Mouse (Mus musculus) gastrocnemius, postnatal 36 days (tissue): ENCODE measurements around the gene Gm5244. TPM values are rescaled to one million over a fixed set of nuclear protein-coding genes. Genes with fewer than 3 reads are reported as not detected.

Experiments used
- DNase-seq, 2 experiments: peaks; one replicate each; pipeline ENCODE4 v3.0.0; 2022
- intact Hi-C: fragments of 180-260 bp; cut with DNase I; formaldehyde crosslinking; loops from one replicate; pipeline ENCODE4 v1.15.1; 2025
- long read RNA-seq, 2 experiments: library from polyadenylated mRNA; stranded (forward); transcript quantifications; one replicate each; pipeline ENCODE4 v2.0.0; 2021
- total RNA-seq, 2 experiments: library from RNA; stranded (reverse); gene quantifications; 2 replicates each; pipeline ENCODE4 v1.2.3; 2021

Gene Gm5244
- not detected for total RNA-seq
- long read RNA-seq, experiment 1 = 0 reads
- long read RNA-seq, experiment 2 = 0 reads

DNA sequence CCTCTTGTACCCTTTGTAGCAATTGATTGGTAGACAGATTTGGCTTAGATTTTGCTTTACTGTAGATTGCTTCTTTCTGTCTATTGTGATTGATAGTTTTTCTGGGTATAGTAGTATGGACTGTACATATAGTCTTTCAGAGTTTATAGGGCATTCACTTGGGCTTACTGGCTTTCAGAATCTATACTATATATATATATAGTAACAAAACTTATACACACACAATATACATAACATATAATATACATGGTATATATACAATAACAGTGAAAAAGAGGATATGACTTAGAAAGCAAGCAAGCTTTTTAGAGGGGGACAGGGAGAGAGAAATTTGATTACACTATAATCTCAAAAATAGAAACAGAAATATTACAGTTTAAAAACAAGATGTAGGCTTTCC lies at the start of gene Gm5244:
Gene Gm5244 (plus strand): TSS at position 301 of the 400 bp plus-strand sequence.
- no peak for DNase-seq
- intact Hi-C loops = no loop called here

DNA sequence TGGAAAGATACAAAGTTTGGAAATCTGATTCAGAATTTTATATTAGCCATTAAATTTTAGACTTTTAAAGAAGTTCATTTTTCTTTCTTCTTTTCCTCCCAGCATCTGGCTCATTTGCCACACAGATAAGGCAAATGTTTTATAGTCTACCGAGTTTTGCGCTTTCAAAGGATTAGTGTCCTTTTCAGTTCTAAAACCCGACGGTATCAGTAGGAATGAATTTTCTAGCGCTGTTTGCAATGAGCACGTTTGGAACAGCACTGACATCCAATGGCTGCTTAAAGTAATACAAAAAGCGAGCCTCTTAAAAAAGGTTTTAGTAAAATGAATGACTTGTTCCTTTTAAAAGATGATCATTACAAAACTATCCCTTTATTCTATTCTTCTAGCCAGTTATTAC lies 49.4 kb upstream of the Gm5244 start:
- no peak for DNase-seq
- intact Hi-C loops = loop anchor here (2.0 to 10.0 kb wide), 3 partner anchors 74 to 782 kb away; partner anchors contain the start of gene Gm4952

DNA sequence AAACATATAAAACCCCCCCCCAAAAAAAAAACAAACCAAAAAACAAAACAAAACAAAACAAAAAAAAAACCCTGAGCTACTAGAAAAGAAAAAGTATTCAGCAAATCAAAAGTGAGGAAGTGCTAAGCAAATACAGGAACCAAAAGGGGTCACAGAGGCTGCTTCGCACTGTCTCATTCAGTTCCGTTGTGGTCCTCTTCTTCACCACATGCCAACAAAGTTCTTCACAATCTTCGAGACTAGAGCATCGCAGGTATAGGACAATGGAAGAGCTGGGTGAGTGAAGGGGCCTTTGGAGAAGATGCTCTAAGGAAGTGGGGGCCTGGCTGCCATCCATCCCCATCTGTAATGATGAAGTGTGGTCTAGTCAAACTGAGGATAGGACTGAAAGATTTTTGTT lies 48.1 kb upstream of the Gm5244 start:
- intact Hi-C loops = loop anchor here (10.0 kb wide), 2 partner anchors 204 to 784 kb away; partner anchors contain the start of gene Gm4952
- no peak for DNase-seq

DNA sequence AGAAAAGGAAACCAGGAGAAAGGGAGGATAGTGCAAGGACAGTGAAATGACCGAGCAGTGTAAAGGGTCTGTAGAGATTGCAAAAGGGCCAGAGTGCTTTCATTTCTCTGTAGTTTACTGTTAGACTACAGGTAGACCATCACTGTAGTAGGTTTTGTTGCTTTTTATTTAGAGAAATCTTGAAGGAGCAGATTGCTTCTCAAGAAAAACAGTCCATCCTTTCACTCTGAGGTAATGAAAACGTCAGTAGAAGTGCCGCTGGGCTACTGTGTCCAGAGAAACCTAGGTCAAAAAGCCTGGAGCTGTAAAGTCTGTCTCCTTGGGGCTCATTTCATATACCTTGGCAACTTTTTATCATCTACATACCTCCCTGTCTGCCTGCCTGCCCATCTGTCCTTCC lies 47.4 kb upstream of the Gm5244 start:
- intact Hi-C loops = loop anchor here (10.0 kb wide), 2 partner anchors 204 to 784 kb away; partner anchors contain the start of gene Gm4952
- no peak for DNase-seq

- intact Hi-C loops = no loop called here
- no peak for DNase-seq
Measured at GRCm38 (mm10) chr19:12800621-12801020, 45.9 kb upstream of the Gm5244 start.

- DNase-seq = no peak
- intact Hi-C loops = no loop called here
Measured at GRCm38 (mm10) chr19:12801046-12801445, 45.4 kb upstream of the Gm5244 start.

- intact Hi-C loops = no loop called here
- DNase-seq = no peak
Measured at GRCm38 (mm10) chr19:12802830-12803229, 43.7 kb upstream of the Gm5244 start.

- no peak for DNase-seq
- intact Hi-C loops = no loop called here
Measured at GRCm38 (mm10) chr19:12804237-12804636, 42.2 kb upstream of the Gm5244 start.

DNA sequence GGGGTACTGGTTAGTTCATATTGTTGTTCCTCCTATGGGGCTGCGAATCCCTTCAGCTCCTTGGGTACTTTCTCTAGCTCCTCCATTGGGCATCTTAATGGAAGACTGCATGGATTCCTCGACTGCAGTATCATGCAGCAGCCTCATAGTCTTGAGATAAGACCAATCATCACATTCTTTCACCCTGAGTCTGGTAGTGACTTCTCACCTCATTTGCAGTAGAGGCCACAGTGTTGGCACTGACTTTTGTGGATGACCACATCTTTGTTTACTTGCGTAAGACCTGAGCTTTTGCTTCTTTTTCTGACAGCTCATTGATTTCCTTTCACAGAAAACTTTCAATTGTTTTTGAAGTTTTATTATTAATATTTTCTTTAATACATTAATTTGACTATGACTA lies 40.8 kb upstream of the Gm5244 start:
- intact Hi-C loops = loop anchor here (5.0 kb wide), 1 partner anchor 283 kb away; no protein-coding TSS in a partner anchor
- no peak for DNase-seq

GRCm38 (mm10) chr19:12806214-12806613 lies 40.3 kb upstream of the Gm5244 start:
- intact Hi-C loops = loop anchor here (5.0 kb wide), 1 partner anchor 284 kb away; no protein-coding TSS in a partner anchor
- no peak for DNase-seq

- intact Hi-C loops = no loop called here
- no peak for DNase-seq
Measured at GRCm38 (mm10) chr19:12812644-12813364, 33.7 kb upstream of the Gm5244 start.

DNA sequence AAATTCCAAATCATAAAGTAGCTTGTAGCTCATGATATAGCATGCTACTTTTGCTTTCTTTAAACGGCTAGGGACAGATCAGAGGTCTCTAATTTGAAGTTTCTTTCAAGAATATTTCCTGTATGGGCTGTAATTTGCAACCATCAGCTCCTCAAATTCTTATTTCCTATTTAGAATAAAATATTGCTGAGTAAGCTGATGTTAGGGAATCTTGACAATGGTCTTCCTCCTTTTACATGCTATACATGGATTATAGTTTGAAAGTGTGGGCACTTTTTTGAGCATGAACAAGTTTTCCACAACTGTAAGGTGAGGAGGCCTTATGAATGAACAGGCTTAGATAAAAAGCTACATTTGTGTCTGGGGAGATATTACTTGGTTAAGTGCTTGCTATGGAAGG lies 32.6 kb upstream of the Gm5244 start:
- no peak for DNase-seq
- intact Hi-C loops = no loop called here

DNA sequence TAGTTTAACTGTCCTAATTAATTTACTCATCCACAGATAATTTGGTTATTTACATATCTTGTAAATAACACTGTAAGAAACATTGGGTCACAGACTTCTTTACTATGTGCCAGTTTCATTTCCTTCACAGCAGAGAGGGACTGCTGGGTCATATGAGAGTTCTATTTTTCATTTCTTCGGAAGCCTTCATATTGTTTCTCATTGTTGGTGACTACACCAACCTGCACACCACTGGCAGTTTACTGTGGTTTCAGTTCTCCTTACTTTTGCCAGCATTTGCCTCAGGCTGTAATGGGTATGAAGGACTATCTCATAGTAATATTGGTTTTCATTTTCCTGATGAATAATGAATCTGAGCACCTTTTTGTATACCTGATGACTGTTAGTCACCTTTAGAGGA lies 28.0 kb upstream of the Gm5244 start:
- DNase-seq = no peak
- intact Hi-C loops = no loop called here

DNA sequence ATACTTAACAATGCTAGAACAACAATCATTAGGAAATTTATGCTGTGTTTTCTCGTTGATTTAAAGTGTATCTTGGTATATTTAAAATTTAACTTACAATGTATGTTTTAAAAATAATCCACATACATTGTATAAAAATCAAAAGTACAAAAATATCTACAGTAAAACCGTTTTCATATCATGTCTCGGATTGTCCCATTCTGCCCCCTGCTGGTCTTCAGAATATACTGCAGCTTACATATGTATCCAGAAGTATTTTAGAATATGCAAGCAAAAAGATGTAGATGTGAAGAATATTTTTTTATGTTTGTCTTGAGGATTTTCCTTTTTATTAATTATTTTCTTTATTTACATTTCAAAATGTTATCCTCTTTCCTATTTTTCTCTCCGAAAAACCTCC lies 26.1 kb upstream of the Gm5244 start:
- no peak for DNase-seq
- intact Hi-C loops = loop anchor here (5.0 kb wide), 2 partner anchors 98 to 298 kb away; no protein-coding TSS in a partner anchor

GRCm38 (mm10) chr19:12824549-12824948 lies 21.9 kb upstream of the Gm5244 start:
- intact Hi-C loops = loop anchor here (5.0 kb wide), 2 partner anchors 102 to 302 kb away; no protein-coding TSS in a partner anchor
- no peak for DNase-seq

DNA sequence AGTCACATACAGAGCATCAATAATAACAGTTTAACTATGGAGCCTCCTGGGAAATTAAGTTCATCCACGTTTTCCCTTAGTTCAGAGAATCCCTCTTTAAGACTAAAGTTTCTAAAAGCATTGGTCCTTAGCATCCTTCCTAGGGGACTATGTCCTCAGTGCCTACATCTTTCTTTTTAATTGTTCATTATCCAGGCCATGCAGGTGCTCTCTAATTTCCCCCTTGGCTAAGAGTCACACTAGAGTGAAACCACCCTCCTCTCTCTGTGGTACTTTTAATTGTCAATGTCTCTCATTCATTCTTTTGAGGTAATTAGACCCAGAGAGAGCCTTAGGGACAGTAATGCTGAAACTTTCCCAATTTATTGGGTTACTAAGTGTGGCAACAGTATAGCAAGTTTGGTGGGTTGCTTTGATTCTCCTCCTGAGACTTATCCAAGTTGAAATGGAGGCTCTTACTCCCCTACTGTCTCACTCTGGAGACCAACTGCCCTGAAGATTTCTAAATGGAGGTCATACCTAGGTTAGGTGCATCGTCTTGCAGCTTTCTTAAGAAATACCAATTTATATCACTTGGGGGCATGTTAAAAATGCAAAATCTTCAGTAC lies 15.6 kb upstream of the Gm5244 start:
- DNase-seq = no peak
- intact Hi-C loops = no loop called here

GRCm38 (mm10) chr19:12831559-12831958 lies 14.9 kb upstream of the Gm5244 start:
- intact Hi-C loops = no loop called here
- DNase-seq = no peak

DNA sequence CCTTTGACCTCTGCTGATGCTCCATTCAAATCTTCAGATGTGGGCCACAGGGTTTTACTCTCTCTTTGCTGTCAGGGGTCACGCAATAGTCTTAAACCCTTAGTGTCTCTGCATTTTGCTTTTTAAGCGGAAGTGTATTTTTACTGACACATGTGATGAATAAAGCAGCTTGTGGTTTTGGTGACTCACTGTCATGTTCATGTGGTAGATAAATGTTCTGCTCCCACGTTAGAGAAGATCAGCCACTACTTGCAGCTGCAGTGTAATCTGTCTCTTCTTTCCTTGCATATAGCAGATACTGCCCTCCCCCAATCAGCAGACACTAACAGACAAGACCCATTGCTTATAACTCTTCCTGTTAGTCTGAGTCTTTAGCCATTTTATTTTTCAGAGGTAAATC lies 12.9 kb upstream of the Gm5244 start:
- DNase-seq = no peak
- intact Hi-C loops = no loop called here

- no peak for DNase-seq
- intact Hi-C loops = no loop called here
Measured at GRCm38 (mm10) chr19:12838507-12838906, 8.0 kb upstream of the Gm5244 start.

- no peak for DNase-seq
- intact Hi-C loops = no loop called here
Measured at GRCm38 (mm10) chr19:12856983-12857382, 10.5 kb downstream of the Gm5244 start, which contains the start of gene Olfr1444. Gene Olfr1444 (plus strand): TSS chr19:12857283.

GRCm38 (mm10) chr19:12883555-12883954 lies 37.1 kb downstream of the Gm5244 start, which contains the start of gene Olfr1445:
Gene Olfr1445 (plus strand): TSS chr19:12883855.
- intact Hi-C loops = no loop called here
- DNase-seq = no peak

DNA sequence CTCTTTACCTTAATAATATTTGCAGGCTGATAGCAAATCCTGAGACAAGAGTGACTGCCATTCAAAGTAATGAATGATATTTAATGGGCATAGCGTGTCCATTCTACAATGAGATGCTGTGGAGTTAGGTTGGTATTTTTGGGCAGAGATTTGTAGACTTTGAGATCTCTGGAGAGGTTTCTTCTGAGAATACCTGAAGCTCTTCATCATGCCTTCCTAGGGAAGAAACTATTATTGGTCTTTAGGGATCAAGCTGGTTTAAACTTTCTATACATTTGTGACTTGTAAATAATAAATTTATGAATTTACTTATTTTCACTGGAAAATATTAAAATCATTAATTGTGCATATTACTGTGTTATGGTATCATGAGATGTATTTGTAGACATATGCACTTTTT lies 46.9 kb downstream of the Gm5244 start, which contains the start of gene Olfr1446:
Gene Olfr1446 (minus strand): TSS at position 101 of the 400 bp plus-strand sequence.
- intact Hi-C loops = no loop called here
- DNase-seq = no peak
